Mouse (Mus musculus): Measurements from ENCODE around the gene 4430402I18Rik. TPM values are rescaled to one million over a fixed set of nuclear protein-coding genes. Genes with fewer than 3 reads are reported as not detected.
A peak's percentile ranks its signal among the peaks of the same experiment; 100 is the strongest.

Gene 4430402I18Rik
- polyA plus RNA-seq, 1 experiment from 2014 or later = 0.63 TPM

DNA sequence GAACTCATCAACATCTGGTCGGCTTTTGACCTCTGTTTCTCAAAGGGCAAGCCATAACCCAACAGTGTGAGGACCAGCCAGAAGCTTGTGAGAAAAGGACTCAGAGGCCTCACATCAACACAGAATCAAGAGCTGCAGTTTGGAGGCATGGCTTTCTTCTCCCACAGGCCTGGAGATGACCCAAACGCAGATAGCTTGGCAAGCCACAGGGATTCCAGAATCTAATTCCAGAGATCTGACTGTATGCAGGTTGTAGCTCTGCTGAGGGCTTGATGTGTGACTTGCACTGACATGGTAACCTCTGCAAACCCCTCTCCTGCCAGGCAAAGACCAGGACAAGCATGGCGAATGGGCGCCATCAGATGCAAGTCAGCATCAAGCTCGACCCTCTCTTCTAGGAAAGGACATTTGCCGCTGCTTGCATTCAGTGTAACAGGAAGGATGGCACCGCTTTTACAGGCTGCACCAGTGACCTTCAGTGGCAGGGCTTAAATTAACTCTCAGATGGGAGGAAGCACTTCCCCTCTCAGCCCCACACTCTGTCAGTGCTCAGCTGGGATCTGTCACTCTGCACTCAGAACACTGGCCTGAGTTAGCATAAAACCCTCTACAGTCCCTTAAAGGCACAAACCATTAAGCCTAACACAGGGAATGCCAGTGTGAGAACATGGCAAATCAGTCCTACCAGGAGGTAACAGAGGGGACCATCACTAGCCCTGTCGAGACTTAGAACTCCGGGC is 27.3 kb downstream of the 4430402I18Rik start:
- in situ Hi-C loops (cut with MboI; ENCODE audit: low pct_unique_long_range_greater_than_20kb) = no loop called here
- DNase-seq (ENCODE audit: low read depth, low spot score) = no peak

DNA sequence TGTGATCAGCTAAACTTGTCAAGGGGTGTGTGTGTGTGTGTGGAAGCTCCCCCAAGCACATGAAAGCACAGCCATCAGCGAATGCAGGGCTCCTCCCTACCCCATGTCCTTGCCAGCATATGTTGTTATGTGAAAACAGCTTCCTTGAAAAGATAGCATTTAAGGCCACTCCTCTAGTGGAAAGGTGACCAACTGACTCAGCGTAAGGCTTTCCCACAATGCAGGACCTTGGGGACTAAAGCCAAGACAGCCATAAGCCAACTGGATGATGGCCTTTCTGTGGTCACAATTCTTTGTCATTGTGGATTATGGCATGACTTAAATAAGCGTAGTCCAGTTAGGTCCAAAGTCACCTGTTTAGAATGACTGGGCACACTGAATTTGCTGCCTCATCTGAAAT is 32.7 kb downstream of the 4430402I18Rik start:
- peaks cover 48% of the 10 kb centered on the region for H3K27me3 ChIP-seq
- no peak for ATAC-seq
- TF ChIP-seq CTCF (IDR thresholded peaks at IDR 0.05) = no peak
- in situ Hi-C loops (cut with MboI; ENCODE audit: low pct_unique_long_range_greater_than_20kb) = no loop called here
- ChIA-PET POLR2A (no interaction called here), CTCF (no interaction called here)
- DNase-seq (ENCODE audit: low read depth, low spot score) = no peak

More for the DNA sequence above, 27.3 kb downstream of the 4430402I18Rik start:
- ChIA-PET POLR2A (no interaction called here), CTCF (no interaction called here)
- no peak for TF ChIP-seq CTCF (IDR thresholded peaks at IDR 0.05)
- no peak for ATAC-seq
- peaks cover 77% of the 10 kb centered on the region for H3K27me3 ChIP-seq

- ChIA-PET POLR2A (no interaction called here), CTCF (no interaction called here)
- DNase-seq (ENCODE audit: low read depth, low spot score) = no peak
- ATAC-seq = no peak
- H3K27me3 ChIP-seq = peaks cover 30% of the 10 kb centered on the region
- in situ Hi-C loops (cut with MboI; ENCODE audit: low pct_unique_long_range_greater_than_20kb) = no loop called here
- TF ChIP-seq CTCF (IDR thresholded peaks at IDR 0.05) = peak; percentile 10
Observed at GRCm38 (mm10) chr19:28929034-28929433, 38.6 kb downstream of the 4430402I18Rik start.

DNA sequence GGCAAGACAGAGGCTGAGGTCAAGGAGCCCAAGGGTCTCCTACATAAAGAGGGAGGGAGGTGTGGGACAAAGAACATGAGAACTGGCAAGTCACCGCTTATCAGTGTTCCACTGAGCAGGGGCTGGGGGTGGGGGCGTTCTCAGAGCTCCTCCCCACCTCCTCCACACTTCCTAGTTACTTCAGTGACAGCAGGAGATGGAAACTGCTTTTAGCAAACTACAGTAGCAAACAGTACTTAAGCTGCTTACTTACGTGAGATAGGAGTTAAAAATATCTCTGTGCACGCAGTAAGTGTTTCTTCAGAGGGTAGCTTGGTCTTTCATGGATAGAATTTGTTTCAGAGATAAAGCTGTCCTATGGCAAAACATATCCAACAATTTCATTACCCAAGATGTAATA is 40.2 kb downstream of the 4430402I18Rik start:
- ChIA-PET POLR2A (interaction anchor here (0.6 kb wide), 1 partner anchor 54 kb away, joined by 3 read pairs; no protein-coding TSS in a partner anchor), CTCF (no interaction called here)
- DNase-seq (ENCODE audit: low read depth, low spot score) (no peak), ATAC-seq (no peak)
- TF ChIP-seq CTCF (IDR thresholded peaks at IDR 0.05) = no peak
- in situ Hi-C loops (cut with MboI; ENCODE audit: low pct_unique_long_range_greater_than_20kb) = no loop called here
- peaks cover 40% of the 10 kb centered on the region for H3K27me3 ChIP-seq

DNA sequence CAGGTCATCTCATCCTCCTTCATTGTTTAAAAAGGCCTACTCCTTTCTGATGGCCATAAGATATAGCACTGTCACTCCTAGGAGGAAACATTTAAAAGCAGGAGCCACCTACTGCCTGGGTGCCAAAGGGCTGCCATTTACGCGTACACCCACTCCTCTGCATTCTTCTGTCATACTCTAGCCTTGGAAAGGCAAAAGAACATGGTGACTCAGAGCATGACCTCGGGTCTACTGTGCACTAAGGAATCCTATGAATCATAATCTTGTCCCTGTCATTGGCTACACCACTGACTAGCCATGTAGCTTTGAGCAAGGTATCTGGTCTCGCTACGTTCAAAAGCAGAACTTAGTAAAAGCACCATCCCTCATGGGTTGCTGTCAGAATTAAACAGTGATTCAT is 41.2 kb downstream of the 4430402I18Rik start:
- POLR2A ChIA-PET = no interaction called here
- DNase-seq (ENCODE audit: low read depth, low spot score) = no peak
- TF ChIP-seq CTCF (IDR thresholded peaks at IDR 0.05) = no peak

DNA sequence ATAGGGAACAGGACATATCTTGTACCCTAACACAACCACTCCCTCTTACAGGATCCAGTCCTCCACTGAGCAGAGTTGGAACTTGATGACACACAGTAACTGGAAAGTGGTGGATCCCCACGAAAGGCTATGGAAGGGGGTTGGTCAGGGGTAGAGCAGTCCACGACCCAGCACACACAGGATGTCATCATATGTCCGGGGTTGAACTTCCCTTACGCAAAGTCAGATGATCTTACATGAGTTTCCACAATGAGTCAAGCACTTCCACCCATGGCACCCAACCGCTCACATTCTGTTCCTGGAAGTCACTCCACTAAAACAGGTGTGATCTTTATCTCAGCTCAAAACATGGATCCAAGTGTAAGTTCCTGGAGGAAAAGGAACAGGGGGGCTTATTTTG is 49.8 kb downstream of the 4430402I18Rik start:
- H3K27me3 ChIP-seq = peaks cover 34% of the 10 kb centered on the region
- ChIA-PET CTCF (no interaction called here), POLR2A (no interaction called here)
- ATAC-seq = no peak
- no peak for TF ChIP-seq CTCF (IDR thresholded peaks at IDR 0.05)
- in situ Hi-C loops (cut with MboI; ENCODE audit: low pct_unique_long_range_greater_than_20kb) = no loop called here
- DNase-seq (ENCODE audit: low read depth, low spot score) = no peak

More for the DNA sequence above, 41.2 kb downstream of the 4430402I18Rik start:
- peaks cover 33% of the 10 kb centered on the region for H3K27me3 ChIP-seq
- CTCF ChIA-PET = interaction anchor here (0.5 kb wide), 1 partner anchor 51 kb away, joined by 3 read pairs; no protein-coding TSS in a partner anchor
- no peak for ATAC-seq
- in situ Hi-C loops (cut with MboI; ENCODE audit: low pct_unique_long_range_greater_than_20kb) = no loop called here

DNA sequence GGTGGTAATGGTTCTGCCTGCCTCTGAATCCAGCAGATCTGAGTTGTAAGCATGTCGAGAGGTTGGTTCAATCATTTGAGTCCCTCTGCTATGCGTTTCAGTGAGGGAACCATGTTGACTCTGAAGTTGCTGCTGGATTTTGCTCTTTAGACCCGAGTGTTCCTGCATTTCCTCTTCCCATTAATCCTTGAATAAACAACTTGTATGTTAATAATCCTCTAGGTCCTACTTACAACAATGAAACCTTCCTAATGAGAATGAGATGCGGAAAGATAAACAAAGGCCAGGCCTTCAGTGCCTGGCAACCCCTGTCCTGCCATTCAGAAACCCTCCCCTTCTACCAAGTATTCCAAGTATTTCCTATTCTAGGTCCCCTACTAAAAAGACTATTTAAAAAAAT is 51.1 kb downstream of the 4430402I18Rik start:
- no peak for ATAC-seq
- in situ Hi-C loops (cut with MboI; ENCODE audit: low pct_unique_long_range_greater_than_20kb) = no loop called here
- peaks cover 40% of the 10 kb centered on the region for H3K27me3 ChIP-seq
- POLR2A ChIA-PET = no interaction called here
- CTCF ChIA-PET = no interaction called here
- no peak for DNase-seq (ENCODE audit: low read depth, low spot score)
- TF ChIP-seq CTCF (IDR thresholded peaks at IDR 0.05) = no peak

DNA sequence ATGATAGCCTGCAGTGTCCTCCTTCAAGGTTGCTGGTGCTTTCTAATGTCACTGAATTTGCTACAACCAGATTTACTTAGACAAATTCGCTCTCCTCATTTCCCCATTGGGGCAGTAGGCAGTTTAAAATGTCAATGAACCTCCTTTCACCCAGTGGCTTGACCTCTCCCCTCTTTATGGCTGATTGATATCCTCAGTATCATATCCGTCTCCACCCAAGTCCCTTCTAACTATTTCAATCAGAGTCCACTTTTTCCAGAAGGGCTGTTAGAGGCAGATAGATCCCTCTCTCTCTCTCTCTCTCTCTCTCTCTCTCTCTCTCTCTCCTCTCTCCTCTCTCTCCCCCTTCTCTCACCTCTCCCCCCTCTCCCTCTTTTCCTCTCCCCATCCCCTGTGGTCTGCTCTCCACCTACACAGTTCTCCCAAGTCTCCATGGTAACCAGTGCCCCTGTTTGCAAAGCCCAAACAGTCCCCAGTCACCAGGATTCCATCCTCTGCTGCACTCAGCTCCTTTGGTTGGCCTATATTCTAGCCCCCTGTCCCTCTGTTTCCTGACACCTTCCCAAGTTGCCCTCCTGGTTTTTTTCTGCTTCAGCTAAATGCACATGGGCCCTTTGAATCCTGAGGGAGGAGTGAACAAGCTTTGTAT is 51.9 kb downstream of the 4430402I18Rik start:
- ChIA-PET CTCF (no interaction called here), POLR2A (no interaction called here)
- peaks cover 45% of the 10 kb centered on the region for H3K27me3 ChIP-seq
- TF ChIP-seq CTCF (IDR thresholded peaks at IDR 0.05) = no peak
- ATAC-seq (no peak), DNase-seq (ENCODE audit: low read depth, low spot score) (no peak)
- in situ Hi-C loops (cut with MboI; ENCODE audit: low pct_unique_long_range_greater_than_20kb) = no loop called here

DNA sequence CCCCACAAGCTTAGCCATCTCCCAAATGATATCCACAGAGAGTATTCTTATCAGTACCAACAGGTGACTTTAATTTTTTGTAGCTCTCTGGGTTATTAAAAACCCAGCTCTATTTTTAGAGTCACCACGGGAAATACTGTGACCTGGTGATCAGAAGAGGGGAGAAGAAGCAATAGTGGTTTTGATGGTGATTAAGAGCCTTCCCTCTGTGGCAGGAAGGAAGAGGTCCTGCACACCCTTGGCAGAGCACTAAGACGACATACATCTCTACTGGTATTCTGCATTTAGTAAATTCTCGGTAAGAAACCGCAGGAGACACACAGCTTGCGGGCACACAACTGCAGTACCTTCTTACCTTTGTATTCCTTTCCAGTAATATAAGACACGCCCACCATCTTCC is 53.0 kb downstream of the 4430402I18Rik start:
- ChIA-PET POLR2A (no interaction called here), CTCF (no interaction called here)
- ATAC-seq = no peak

DNA sequence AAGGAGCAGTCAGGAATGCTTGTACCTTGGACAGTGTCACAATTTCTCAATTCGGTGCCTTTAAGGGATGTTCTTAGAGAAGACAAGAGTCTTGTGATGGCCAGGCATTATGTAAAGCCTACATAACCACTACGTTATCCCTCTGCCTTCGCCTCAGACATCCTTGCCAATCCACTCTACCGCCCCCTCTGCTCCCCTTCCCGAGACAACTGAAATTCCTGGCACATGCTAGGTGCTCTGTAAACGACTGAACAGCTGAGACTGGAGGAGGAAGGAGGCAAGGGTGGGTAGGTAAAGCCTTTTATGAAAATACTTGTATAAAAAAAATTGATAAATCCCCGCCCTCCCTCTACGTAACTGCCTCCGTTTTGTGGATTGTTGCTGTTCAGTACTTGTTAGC is 58.9 kb downstream of the 4430402I18Rik start:
- POLR2A ChIA-PET = no interaction called here
- no peak for TF ChIP-seq CTCF (IDR thresholded peaks at IDR 0.05)
- DNase-seq (ENCODE audit: low read depth, low spot score) (no peak), ATAC-seq (no peak)
- CTCF ChIA-PET = no interaction called here
- in situ Hi-C loops (cut with MboI; ENCODE audit: low pct_unique_long_range_greater_than_20kb) = no loop called here
- H3K27me3 ChIP-seq = peaks cover 81% of the 10 kb centered on the region

More for the DNA sequence above, 53.0 kb downstream of the 4430402I18Rik start:
- no peak for TF ChIP-seq CTCF (IDR thresholded peaks at IDR 0.05)
- in situ Hi-C loops (cut with MboI; ENCODE audit: low pct_unique_long_range_greater_than_20kb) = no loop called here
- no peak for DNase-seq (ENCODE audit: low read depth, low spot score)
- peaks cover 43% of the 10 kb centered on the region for H3K27me3 ChIP-seq

DNA sequence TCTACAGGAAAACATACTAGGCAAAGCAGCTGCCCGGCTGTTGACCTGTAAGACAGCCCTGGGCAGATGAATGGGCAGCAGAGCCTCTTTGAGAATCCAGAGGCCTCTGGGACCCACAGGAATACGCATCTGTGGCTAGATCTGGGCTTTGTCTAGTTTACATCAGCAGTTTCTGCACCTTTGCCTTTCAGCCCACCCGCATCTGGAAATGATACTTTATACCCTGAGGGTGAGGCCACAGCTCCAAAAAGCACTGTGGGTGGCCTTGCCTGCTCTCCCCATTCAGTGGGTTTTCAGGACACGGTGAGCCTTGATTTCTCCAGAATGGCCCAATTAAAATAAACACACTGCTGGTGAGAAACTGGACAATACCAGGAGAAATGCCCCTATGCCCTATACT is 59.4 kb downstream of the 4430402I18Rik start:
- ChIA-PET POLR2A (no interaction called here), CTCF (no interaction called here)
- DNase-seq (ENCODE audit: low read depth, low spot score) = no peak
- in situ Hi-C loops (cut with MboI; ENCODE audit: low pct_unique_long_range_greater_than_20kb) = no loop called here
- peaks cover 80% of the 10 kb centered on the region for H3K27me3 ChIP-seq
- TF ChIP-seq CTCF (IDR thresholded peaks at IDR 0.05) = no peak
- no peak for ATAC-seq

Measured in Patski (cell line).